Mouse (Mus musculus): ENCODE data around the gene Scaf1. TPM values are rescaled to one million over a fixed set of nuclear protein-coding genes. Genes with fewer than 3 reads are reported as not detected.

Gene Scaf1
- polyA plus RNA-seq, 1 experiment, result 73.0 TPM

- no peak overlapping the region for H3K27ac ChIP-seq (ENCODE audit: insufficient read depth, low read depth, low read length)
Measured at GRCm38 (mm10) chr7:44983944-44984832, 32.0 kb downstream of the Scaf1 start.

GRCm38 (mm10) chr7:44983085-44983484, 33.1 kb downstream of the Scaf1 start:
- WGBS, result 17% methylated on average over 6 of the region's 6 CpGs
- Histone ChIP-seq H3K27ac (ENCODE audit: insufficient read depth, low read depth, low read length) (no peak overlapping the region), H3K27me3 (ENCODE audit: control insufficient read depth, insufficient read depth, low read length) (no peaks in the 10 kb centered on the region), H3K36me3 (ENCODE audit: control insufficient read depth, insufficient read depth, low read length) (peaks cover 33% of the 10 kb centered on the region), H3K4me3 (ENCODE audit: low read depth, low read length) (no peak overlapping the region), H3K4me1 (ENCODE audit: control insufficient read depth, insufficient read depth, insufficient read length, low read length) (peaks cover 4% of the 10 kb centered on the region)
- no peak for TF ChIP-seq POLR2A (IDR thresholded peaks at IDR 0.05; ENCODE audit: low read depth, low read length)
- TF ChIP-seq CTCF (IDR thresholded peaks at IDR 0.05; ENCODE audit: extremely low read depth, insufficient read length, insufficient replicate concordance, low read depth, low read length), result peak; percentile 94

More at GRCm38 (mm10) chr7:44983944-44984832, 32.0 kb downstream of the Scaf1 start:
- Histone ChIP-seq H3K36me3 (ENCODE audit: control insufficient read depth, insufficient read depth, low read length) (peaks cover 24% of the 10 kb centered on the region), H3K4me1 (ENCODE audit: control insufficient read depth, insufficient read depth, insufficient read length, low read length) (peaks cover 5% of the 10 kb centered on the region), H3K4me3 (ENCODE audit: low read depth, low read length) (no peak overlapping the region), H3K27me3 (ENCODE audit: control insufficient read depth, insufficient read depth, low read length) (no peaks in the 10 kb centered on the region)
- 80% methylated on average over 7 of the region's 7 CpGs for WGBS
- TF ChIP-seq POLR2A (IDR thresholded peaks at IDR 0.05; ENCODE audit: low read depth, low read length) (no peak), CTCF (IDR thresholded peaks at IDR 0.05; ENCODE audit: extremely low read depth, insufficient read length, insufficient replicate concordance, low read depth, low read length) (no peak)

GRCm38 (mm10) chr7:44981539-44981938, 34.6 kb downstream of the Scaf1 start:
- H3K27me3 ChIP-seq (ENCODE audit: control insufficient read depth, insufficient read depth, low read length), result no peaks in the 10 kb centered on the region
- H3K36me3 ChIP-seq (ENCODE audit: control insufficient read depth, insufficient read depth, low read length), result peaks cover 45% of the 10 kb centered on the region
- H3K4me3 ChIP-seq (ENCODE audit: low read depth, low read length), result no peak overlapping the region
- 95% methylated on average over 8 of the region's 8 CpGs for WGBS
- no peaks in the 10 kb centered on the region; the same call in 1 of the 2 replicates for H3K4me1 ChIP-seq (ENCODE audit: control insufficient read depth, insufficient read depth, insufficient read length, low read length)
- TF ChIP-seq POLR2A (IDR thresholded peaks at IDR 0.05; ENCODE audit: low read depth, low read length) (no peak), CTCF (IDR thresholded peaks at IDR 0.05; ENCODE audit: extremely low read depth, insufficient read length, insufficient replicate concordance, low read depth, low read length) (no peak)
- no peak overlapping the region for H3K27ac ChIP-seq (ENCODE audit: insufficient read depth, low read depth, low read length)

GRCm38 (mm10) chr7:44978300-44978699, 37.9 kb downstream of the Scaf1 start:
- H3K4me3 ChIP-seq (ENCODE audit: low read depth, low read length), result no peak overlapping the region
- no peaks in the 10 kb centered on the region for H3K4me1 ChIP-seq (ENCODE audit: control insufficient read depth, insufficient read depth, insufficient read length, low read length)
- TF ChIP-seq POLR2A (IDR thresholded peaks at IDR 0.05; ENCODE audit: low read depth, low read length) (no peak), CTCF (IDR thresholded peaks at IDR 0.05; ENCODE audit: extremely low read depth, insufficient read length, insufficient replicate concordance, low read depth, low read length) (no peak)
- 90% methylated on average over 3 of the region's 3 CpGs for WGBS
- no peak overlapping the region for H3K27ac ChIP-seq (ENCODE audit: insufficient read depth, low read depth, low read length)
- H3K36me3 ChIP-seq (ENCODE audit: control insufficient read depth, insufficient read depth, low read length), result peaks cover 45% of the 10 kb centered on the region
- no peaks in the 10 kb centered on the region for H3K27me3 ChIP-seq (ENCODE audit: control insufficient read depth, insufficient read depth, low read length)

GRCm38 (mm10) chr7:44975117-44975419, 41.1 kb downstream of the Scaf1 start:
- peaks cover 26% of the 10 kb centered on the region for H3K36me3 ChIP-seq (ENCODE audit: control insufficient read depth, insufficient read depth, low read length)
- H3K27ac ChIP-seq (ENCODE audit: insufficient read depth, low read depth, low read length), result no peak overlapping the region
- H3K4me1 ChIP-seq (ENCODE audit: control insufficient read depth, insufficient read depth, insufficient read length, low read length), result peaks cover 5% of the 10 kb centered on the region
- no peak overlapping the region for H3K4me3 ChIP-seq (ENCODE audit: low read depth, low read length)
- no peaks in the 10 kb centered on the region for H3K27me3 ChIP-seq (ENCODE audit: control insufficient read depth, insufficient read depth, low read length)
- TF ChIP-seq CTCF (IDR thresholded peaks at IDR 0.05; ENCODE audit: extremely low read depth, insufficient read length, insufficient replicate concordance, low read depth, low read length) (no peak), POLR2A (IDR thresholded peaks at IDR 0.05; ENCODE audit: low read depth, low read length) (no peak)
- WGBS, result 27% methylated on average over 6 of the region's 6 CpGs

GRCm38 (mm10) chr7:44974383-44975116, 41.6 kb downstream of the Scaf1 start, which contains the start of gene Cpt1c:
Gene Cpt1c, minus strand, starts transcription at chr7:44974851.
- WGBS, result 8% methylated on average over 22 of the region's 22 CpGs
- Histone ChIP-seq H3K27me3 (ENCODE audit: control insufficient read depth, insufficient read depth, low read length) (no peaks in the 10 kb centered on the region), H3K36me3 (ENCODE audit: control insufficient read depth, insufficient read depth, low read length) (peaks cover 23% of the 10 kb centered on the region), H3K4me1 (ENCODE audit: control insufficient read depth, insufficient read depth, insufficient read length, low read length) (peaks cover 5% of the 10 kb centered on the region), H3K4me3 (ENCODE audit: low read depth, low read length) (peak within 1 kb of the TSS; percentile 57), H3K27ac (ENCODE audit: insufficient read depth, low read depth, low read length) (no peak within 1 kb of the TSS)
- TF ChIP-seq CTCF (IDR thresholded peaks at IDR 0.05; ENCODE audit: extremely low read depth, insufficient read length, insufficient replicate concordance, low read depth, low read length), result no peak
- 0 out of 2 replicates have a peak, but pooled peaks have one; percentile 8 for TF ChIP-seq POLR2A (IDR thresholded peaks at IDR 0.05; ENCODE audit: low read depth, low read length)
